Mouse (Mus musculus): ENCODE measurements around the gene Sulf2.

The Sulf2 gene

DNA sequence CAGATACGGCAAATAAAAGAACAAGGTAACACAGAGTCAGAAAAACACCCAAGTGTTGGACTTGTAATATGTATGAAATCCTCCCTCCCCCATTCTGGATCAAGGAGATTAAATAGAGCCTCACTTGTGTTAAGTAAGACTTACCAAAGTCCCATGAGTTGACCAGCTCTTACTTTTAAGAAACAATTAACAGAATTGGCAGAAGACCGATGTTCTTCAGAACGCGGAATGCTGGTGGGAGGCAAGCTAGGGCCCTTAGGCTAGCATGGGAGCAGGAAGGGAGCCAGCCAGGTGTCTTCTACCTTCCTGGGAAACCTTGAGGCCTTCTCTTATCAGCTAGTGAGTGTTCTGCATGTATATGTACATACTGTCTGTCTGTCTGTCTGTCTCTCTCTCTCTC is 107.5 kb downstream of the Sulf2 start:
- DNase-seq: no peak

DNA sequence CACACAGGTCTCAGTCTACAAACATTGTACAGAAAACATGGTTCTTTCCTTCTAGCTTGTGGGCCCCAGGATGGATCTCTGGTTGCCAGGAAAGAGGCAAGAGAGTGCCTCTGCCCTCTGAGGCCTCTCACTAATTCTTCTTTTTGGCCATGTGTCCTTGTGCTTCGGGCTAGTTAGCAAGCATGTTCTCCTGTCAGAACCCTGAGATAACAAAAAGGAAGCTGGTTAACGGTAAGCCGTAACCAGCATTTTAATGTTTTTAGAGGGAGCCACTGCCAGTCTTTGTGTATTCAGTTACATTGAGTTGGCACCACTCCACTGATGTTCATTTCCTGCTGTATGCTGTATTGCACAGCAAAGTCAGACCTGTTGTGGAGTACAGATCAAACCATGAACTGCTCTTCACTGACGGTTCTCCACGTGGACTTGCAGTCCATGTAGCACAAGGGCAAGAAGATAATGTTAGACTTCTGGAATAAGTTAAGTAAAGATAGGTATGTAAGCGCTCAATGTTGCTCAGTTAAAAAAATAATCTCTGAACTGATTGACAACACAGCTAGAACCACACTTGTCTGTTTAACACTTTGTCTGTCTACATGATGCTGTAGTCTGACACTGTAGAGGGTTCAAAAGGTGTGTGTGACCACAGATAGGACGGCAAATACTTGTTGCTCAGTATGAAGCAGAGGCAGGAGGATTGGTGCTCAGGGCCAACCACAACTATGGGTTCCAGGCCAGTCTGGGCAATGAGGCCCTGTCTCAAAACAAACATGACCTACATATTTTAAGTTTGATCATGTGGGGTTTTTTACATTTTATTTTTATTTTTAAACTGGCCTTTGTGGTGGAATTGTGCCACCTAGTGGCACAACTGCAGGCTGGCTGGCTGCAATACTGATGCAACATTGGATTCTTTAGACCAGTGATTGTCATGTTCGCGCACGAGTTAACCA is 109.6 kb downstream of the Sulf2 start:
- peak; percentile 32 to 37 for DNase-seq

DNA sequence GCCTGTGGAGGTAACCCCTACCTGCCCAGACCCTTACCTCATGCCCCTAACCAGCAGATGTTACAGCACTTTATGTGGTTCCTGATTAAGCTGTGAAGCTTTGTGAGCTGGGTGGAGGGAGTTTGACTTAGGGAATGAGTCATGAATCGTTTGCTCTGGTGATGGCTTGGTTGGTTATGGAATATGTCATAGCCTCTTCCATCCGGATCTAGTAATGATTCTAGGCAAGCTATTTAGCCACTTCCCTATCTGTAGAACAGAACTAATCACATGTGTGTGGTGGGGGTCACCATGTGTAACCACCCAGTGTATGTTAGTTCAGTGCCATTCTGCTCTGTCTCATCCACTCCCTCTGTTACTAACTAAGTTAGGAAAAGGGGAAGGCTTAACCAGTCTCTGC is 110.5 kb downstream of the Sulf2 start:
- no peak for DNase-seq

DNA sequence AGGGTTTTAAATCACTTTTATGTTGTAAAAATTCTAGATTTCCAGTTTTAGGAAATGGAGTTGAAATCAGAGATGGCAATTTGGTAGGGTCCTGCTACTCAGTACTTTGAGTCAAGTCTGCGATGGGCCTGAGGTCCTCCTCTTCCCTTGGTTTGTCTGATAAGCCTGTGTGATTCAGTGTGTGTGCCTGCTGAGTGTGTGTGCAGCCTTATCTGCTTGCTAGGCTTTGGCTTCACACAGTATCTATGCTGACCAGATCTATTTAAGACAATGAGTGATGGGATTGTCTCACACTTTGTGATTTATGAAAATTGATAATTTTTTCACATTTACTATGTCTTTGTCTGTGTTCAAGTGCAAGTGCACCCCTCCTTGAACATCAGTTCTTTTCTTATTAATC is 112.9 kb downstream of the Sulf2 start:
- no peak for DNase-seq

DNA sequence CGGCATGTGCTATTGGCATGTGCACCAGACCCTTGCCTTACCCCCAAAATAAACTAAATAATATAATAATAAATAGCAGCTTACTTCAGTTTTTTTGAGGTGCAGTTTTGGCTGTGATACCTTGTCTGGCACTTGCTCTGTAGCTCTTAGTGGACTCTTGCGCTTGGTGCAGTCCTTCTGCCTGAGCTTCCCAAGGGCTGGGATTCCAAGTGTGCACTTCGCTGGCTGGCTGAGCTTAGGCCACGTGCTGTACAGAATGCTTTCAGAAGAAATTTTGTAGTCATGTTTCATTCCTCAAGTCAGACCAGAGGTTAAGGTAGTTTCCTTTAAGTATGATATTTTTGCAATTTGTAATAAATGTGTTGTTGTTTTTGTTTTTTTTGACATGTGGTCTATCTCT is 115.8 kb downstream of the Sulf2 start:
- no peak for DNase-seq

DNA sequence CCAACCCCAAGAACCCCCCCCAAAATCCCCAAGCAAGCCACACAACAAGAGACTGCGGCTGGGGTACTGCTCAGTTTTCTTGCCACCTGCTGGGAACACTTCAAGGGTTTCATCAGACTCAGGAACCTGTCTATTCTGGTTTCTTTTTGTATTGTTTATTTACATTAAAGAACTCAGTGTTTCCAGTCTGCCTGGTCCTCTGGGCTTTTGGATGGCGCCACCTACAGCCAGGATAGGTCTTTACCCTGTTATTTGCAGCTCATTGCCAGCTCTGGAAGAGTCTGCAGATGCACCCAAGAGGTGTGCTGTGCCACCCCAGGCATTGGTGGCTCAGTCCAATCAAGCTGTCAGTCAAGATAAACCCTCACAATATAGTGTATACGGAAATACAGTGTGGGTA is 119.7 kb downstream of the Sulf2 start:
- peak; percentile 67 to 83 for DNase-seq

DNA sequence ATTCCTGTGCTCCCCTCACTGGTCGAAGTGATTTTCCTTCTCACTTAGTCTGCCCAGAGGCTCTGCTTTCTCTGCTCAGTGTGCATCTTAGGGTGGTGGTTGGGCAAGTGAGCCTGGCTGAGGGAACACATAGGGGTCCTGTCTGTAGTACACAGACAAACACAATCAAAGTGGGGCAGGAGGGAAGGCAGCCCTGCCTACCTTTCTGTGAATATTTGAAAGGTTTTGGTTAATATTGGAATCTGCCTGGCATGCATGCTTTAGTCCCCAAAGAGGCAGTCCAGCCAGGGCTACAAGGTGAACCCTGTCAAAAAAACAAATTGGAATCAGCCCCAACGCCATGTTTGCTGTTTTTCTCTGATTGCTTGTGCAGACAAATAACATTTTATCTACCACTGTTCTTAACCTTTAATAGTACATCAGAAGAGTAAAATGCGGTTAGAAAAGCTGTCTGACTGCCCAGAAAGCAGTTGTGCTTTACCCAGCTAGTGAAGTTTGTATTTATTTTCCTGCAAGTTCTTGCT is 120.4 kb downstream of the Sulf2 start:
- no peak for DNase-seq

DNA sequence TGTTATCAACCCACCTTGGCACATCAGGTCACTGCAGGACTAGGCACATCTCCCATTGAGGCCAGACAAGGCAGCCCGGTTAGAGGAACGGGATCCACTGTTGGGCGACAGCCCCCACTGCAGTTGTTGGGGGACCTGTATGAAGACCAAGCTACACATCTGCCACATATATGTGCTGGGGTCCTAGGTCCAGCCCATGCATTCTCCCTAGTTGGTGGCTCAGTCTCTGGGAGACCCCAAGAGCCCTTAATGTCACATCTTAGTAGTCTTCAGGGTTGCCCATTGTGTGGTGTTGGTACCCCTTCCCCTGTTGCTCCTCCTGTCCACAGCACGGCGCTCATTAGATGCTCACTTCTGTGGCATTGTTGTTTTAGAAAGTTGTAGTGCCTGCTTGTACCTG is 122.8 kb downstream of the Sulf2 start:
- DNase-seq: no peak

DNA sequence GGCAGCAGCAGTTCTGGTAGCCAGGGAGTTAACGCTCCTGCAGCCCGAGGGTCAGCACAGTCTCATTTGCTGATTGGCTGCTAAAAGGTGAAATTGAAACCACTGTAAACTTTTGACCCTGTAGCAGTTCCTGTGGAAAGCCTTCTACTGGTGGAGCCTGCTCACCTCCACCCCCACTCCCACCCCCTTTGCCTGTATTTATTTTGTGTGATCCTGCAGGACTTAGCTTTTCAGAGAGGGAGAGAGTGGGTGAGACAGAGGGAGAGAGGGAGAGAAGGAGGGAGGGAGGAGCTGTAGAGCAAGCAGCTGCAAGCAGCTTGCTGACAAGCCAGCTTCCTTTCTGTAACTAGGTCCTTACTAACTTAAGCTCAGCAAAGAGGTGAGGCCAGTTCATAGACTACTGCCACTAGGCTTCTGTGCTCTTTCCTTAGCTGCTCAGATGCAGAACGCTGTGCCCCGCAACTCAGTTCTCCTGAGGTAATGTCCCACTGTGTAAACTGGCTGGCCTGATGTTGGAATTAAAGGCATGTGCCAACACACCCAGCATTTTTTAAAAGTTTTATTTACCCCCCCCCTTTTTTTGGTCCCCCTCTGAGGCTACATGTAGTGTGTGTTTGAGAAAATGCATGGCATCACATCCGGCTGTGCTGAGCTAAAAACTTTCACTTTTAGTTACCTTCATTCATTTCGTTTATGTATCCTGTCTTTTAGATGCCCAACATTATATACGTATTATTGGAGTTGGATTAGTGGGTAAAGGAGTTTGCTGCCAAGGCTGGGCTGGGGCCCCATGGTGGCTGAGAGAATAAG is 124.1 kb downstream of the Sulf2 start:
- DNase-seq: peak; percentile 67 to 72

DNA sequence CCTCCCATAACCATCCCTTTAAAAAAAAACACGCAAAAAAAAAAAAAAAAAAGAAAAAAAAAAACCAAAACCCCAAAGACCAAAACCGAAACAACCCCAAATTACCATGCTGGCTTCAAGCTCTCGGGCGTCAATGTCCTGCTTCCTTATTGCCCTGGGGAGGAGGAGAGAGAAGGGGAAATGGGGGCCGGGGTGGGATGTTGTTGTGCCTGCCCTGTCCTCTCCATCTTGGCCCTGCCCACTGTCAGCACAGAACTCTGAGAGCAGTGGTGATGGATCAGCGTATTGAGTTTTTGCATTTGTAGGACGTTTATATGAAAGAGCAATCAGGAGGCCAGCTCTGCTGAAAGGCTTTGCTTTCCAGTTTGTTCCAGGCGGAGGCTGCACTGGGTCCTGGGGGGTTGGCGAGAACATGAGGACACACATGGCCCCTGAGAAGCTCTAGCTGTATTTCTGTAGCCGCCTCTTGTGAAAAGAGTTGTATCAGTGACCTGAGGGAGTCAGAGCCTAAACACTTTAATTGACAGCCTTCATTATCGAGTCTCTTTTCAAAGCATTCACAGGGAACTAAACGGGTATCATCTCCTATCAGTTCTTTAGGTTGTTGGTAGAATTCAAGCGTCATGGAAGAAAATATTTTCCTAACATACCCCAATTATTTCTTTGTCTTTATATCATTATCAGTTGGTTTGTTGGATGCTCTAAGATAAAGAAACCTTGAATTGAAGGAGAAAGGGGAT is 125.0 kb downstream of the Sulf2 start:
- peak; percentile 33 to 36 for DNase-seq

DNA sequence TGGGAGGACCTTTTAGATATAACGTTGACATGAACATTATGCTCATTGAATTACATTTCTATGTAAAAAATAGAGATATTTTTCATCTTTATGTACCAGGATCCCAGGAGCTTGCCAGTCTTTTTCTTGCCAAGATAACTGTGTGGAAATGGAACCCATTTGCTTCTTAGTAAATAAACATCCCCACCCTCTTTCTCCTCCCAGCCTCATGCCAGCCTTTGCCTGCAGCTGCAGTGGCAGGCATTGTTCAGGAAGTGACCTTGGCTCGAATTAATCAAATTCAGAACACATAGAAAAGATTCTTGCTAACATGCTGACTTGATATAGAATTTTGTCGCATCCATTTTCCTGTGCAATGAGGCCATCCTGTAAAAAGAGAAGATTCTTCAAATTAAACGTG is 126.2 kb downstream of the Sulf2 start:
- no peak for DNase-seq

DNA sequence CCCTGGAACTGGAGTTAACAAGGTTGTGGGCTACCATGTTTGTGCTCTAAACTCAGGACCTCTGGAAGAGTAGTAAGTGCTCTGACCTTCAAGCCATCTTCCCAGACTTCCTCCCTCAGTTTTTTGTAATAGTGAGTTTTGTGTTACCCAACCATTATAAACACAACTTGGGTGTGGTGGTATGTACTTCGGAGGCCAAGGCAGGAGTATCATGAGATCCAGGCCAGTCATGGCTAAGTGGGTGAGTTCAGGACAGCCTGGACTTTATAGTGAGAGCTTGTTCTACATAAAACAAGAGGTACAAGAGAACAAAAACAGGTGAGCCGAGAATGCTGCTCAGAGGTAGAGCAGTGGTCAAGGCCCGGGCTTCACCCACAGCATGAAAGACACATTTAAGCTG is 127.6 kb downstream of the Sulf2 start:
- DNase-seq: no peak

DNA sequence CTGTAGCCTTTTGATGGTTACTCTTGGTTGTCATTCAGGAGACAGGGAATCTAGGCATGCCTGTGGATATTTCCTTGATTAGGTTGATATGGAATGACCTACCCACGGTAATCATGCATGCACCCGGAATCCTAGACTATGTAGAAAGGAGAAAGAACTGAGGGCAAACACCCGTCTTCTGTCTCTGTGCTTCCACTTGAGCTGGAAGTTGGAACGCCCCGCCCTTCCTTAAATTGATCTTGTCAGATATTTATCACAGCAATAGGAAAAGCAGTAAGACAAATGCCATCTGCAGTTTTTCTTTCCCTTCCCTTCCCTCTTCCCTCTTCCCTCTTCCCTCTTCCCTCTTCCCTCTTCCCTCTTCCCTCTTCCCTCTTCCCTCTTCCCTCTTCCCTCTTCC is 129.5 kb downstream of the Sulf2 start:
- DNase-seq: no peak

DNA sequence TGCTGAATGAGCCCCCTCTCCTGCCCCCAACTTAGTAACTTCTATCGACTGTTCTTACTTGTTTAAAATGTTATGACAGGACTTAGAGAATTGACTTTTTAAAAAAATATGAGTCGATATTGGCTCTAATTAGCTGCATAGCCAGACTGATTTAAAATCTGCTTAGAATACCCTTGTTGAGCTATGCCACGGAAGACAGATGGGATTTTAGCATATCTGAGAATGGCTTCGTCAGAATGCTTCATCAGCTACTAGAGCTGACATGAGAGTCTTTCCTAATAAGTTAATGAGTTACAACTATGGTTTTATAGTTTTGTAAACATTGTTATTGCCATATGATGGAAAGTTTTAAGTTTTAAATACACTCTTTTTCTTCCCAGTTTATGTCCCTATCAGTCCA is 130.8 kb downstream of the Sulf2 start:
- DNase-seq: no peak

DNA sequence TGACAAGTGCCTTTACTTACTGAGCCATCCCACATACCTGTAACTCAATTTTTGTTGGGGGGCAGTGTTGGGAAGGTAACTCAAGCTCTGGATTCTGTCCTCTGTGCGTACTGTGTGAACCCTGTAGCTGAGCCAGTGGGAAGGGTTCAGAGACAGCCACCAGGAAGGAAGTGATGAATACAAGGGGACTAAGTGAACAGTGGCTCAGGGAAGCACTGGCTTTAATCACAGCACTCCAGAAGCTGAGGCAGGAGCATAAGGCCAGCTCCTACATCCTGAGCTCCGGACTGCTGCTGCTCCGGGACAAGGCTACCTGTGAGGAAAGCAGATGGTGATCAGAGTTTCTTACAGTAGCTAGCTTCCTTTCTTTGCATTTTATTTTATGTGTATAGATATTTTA is 131.4 kb downstream of the Sulf2 start:
- no peak for DNase-seq

All from lung, postnatal 4 days (tissue).